Mouse (Mus musculus) hindbrain, embryonic 16.5 days (tissue): ENCODE measurements around the gene Samd8. TPM values are rescaled to one million over a fixed set of nuclear protein-coding genes. Genes with fewer than 3 reads are reported as not detected.

Source experiments
- ATAC-seq: fragments of 200-750 bp; cut with Nextera tagmentation; 2 replicates; pipeline ENCODE4 v1.8.0; 2017; ENCODE audit warnings: moderate TSS enrichment, moderate library complexity
- H3K27ac ChIP-seq: fragments of 300-500 bp; sonication (generic); 2 replicates; pipeline ENCODE4 v1.5.1; 2014; ENCODE audit warnings: low read depth, mild to moderate bottlenecking, control low read depth, low read length, moderate library complexity
- H3K27me3 ChIP-seq: fragments of 300-500 bp; sonication (generic); replicated peaks from 2 replicates; pipeline ENCODE4 v1.6.1; 2014; ENCODE audit warnings: low read length; ENCODE audit not compliant: control insufficient read depth, insufficient read depth
- H3K36me3 ChIP-seq: fragments of 300-500 bp; sonication (generic); 2 replicates; pipeline ENCODE4 v1.6.1; 2014; ENCODE audit warnings: mild to moderate bottlenecking, low read length, moderate library complexity, mixed read lengths; ENCODE audit not compliant: control insufficient read depth, insufficient read depth
- H3K4me1 ChIP-seq: fragments of 300-500 bp; sonication (generic); 2 replicates; pipeline ENCODE4 v1.6.1; 2014; ENCODE audit warnings: low read depth, low read length; ENCODE audit not compliant: control insufficient read depth, insufficient read depth
- H3K4me2 ChIP-seq: fragments of 300-500 bp; sonication (generic); 2 replicates; pipeline ENCODE4 v1.6.1; 2014; ENCODE audit warnings: mild to moderate bottlenecking, low read length, control low read depth, moderate library complexity
- H3K4me3 ChIP-seq: fragments of 300-500 bp; sonication (generic); 2 replicates; pipeline ENCODE4 v1.5.1; 2014; ENCODE audit warnings: mild to moderate bottlenecking, low read length, control low read depth, moderate library complexity
- H3K9ac ChIP-seq: fragments of 300-500 bp; sonication (generic); 2 replicates; pipeline ENCODE4 v1.6.1; 2014; ENCODE audit warnings: low read depth, mild to moderate bottlenecking, control low read depth, low read length, moderate library complexity
- H3K9me3 ChIP-seq: fragments of 300-500 bp; sonication (generic); 2 replicates; pipeline ENCODE4 v1.6.1; 2014; ENCODE audit warnings: mild to moderate bottlenecking, low read length, moderate library complexity; ENCODE audit not compliant: control insufficient read depth
- WGBS: fragments of 180-500 bp; shearing (Covaris S2); extraction: QIAGEN DNeasy Blood & Tissue Kit; methylation state at CpG from one replicate; pipeline ENCODE4 v1.1.7; 2014; 5-methylcytosine and 5-hydroxymethylcytosine counted together
- polyA plus RNA-seq: library from polyadenylated mRNA; unstranded; fragments of >200 nt; fragmentation: Nextera tagmentation; extraction: Ambion mirVana; gene quantifications from 2 replicates; pipeline ENCODE4 v1.2.1, GENCODE M21; 2015

The Samd8 gene
- polyA plus RNA-seq, 1 experiment from 2014 or later = 20.4 TPM

GRCm38 (mm10) chr14:21719646-21720383, 30.5 kb upstream of the Samd8 start:
- Histone ChIP-seq H3K9me3 (no peaks in the 10 kb centered on the region), H3K4me2 (no peak overlapping the region), H3K9ac (no peak overlapping the region), H3K36me3 (no peaks in the 10 kb centered on the region), H3K4me3 (no peak overlapping the region), H3K4me1 (no peaks in the 10 kb centered on the region), H3K27me3 (no peaks in the 10 kb centered on the region), H3K27ac (no peak overlapping the region)
- WGBS = 46% methylated on average over 17 of the region's 17 CpGs
- no peak for ATAC-seq

- H3K4me2 ChIP-seq = no peak overlapping the region
- ATAC-seq = no peak
- no peak overlapping the region for H3K27ac ChIP-seq
- no peaks in the 10 kb centered on the region for H3K36me3 ChIP-seq
- H3K4me3 ChIP-seq = no peak overlapping the region
- no peak overlapping the region for H3K9ac ChIP-seq
- WGBS = 78% methylated on average over 4 of the region's 4 CpGs
- no peaks in the 10 kb centered on the region for H3K9me3 ChIP-seq
- no peaks in the 10 kb centered on the region for H3K4me1 ChIP-seq
- H3K27me3 ChIP-seq = no peaks in the 10 kb centered on the region
Observed at GRCm38 (mm10) chr14:21720430-21721205, 29.7 kb upstream of the Samd8 start.

DNA sequence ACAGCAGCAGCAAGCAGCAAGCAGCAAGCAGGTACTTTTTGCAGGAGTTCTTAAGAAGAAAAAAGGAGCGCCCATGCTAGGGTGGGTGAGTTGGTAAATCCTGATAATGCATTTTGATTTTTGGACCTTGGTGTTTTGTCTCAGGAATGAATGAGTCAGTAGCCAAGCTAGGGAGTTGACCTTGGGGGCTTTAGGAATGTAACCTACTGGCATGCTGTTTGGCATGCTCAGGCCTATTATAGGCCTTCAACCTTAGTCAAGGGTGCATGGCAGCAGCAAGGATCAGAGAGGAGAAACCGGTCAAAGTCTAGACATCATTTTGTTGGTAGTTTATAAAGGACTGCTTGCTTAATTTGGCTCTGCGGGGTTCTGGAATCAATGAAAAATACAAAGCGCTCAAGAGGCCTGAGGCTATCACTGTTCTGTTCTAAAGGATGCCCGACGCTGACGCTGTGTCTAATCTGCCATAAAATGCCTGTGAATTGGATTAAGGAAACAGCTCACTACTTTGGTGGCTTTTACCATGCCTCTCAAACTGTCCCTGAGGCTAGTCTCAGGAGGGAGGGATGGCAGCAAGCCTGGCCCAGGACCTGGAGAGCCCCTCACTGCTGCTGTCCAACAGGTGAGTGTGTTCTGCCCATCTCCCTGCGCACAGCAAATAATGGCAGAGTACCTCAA, 28.2 kb upstream of the Samd8 start:
- H3K9me3 ChIP-seq = no peaks in the 10 kb centered on the region
- no peaks in the 10 kb centered on the region for H3K4me1 ChIP-seq
- 54% methylated on average over 8 of the region's 8 CpGs for WGBS
- no peak overlapping the region for H3K4me2 ChIP-seq
- H3K36me3 ChIP-seq = no peaks in the 10 kb centered on the region
- no peak overlapping the region for H3K27ac ChIP-seq
- H3K27me3 ChIP-seq = no peaks in the 10 kb centered on the region
- no peak overlapping the region for H3K9ac ChIP-seq
- ATAC-seq = no peak
- no peak overlapping the region for H3K4me3 ChIP-seq

GRCm38 (mm10) chr14:21729031-21729732, 21.1 kb upstream of the Samd8 start:
- Histone ChIP-seq H3K27me3 (no peaks in the 10 kb centered on the region), H3K9me3 (no peaks in the 10 kb centered on the region), H3K9ac (no peak overlapping the region), H3K27ac (no peak overlapping the region), H3K4me3 (no peak overlapping the region), H3K36me3 (no peaks in the 10 kb centered on the region), H3K4me2 (no peak overlapping the region), H3K4me1 (no peaks in the 10 kb centered on the region)
- WGBS = 82% methylated on average over 6 of the region's 6 CpGs
- no peak for ATAC-seq

DNA sequence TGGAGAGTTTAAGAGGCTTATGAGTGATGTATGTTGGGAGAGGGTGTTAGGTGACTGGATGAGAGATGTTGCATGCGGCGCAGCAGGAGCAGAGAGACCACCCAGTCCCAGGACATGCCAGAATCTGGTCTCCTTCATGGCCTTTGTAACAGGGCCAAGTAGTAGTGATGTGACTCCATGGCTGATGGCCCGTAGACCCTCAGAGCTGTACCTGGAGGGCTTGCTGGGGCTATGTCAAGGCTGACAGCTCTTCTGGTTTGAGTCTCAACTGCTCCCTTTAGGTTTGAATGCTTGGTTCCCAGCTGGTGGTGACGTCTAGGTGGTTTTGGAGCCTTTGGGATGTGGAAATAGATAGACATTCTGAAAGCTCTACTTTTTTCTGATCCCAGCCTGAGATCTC, 20.4 kb upstream of the Samd8 start:
- Histone ChIP-seq H3K4me1 (no peaks in the 10 kb centered on the region), H3K36me3 (no peaks in the 10 kb centered on the region), H3K9me3 (no peaks in the 10 kb centered on the region), H3K4me2 (no peak overlapping the region), H3K9ac (no peak overlapping the region), H3K27me3 (no peaks in the 10 kb centered on the region), H3K4me3 (no peak overlapping the region), H3K27ac (no peak overlapping the region)
- no peak for ATAC-seq
- 88% methylated on average over 4 of the region's 4 CpGs for WGBS

- H3K9me3 ChIP-seq = no peaks in the 10 kb centered on the region
- H3K4me1 ChIP-seq = no peaks in the 10 kb centered on the region
- no peaks in the 10 kb centered on the region for H3K36me3 ChIP-seq
- no peak overlapping the region for H3K9ac ChIP-seq
- no peaks in the 10 kb centered on the region for H3K27me3 ChIP-seq
- H3K4me2 ChIP-seq = no peak overlapping the region
- H3K4me3 ChIP-seq = no peak overlapping the region
- WGBS = 94% methylated on average over 15 of the region's 15 CpGs
- H3K27ac ChIP-seq = no peak overlapping the region
- no peak for ATAC-seq
Observed at GRCm38 (mm10) chr14:21733131-21733905, 17.0 kb upstream of the Samd8 start.

- Histone ChIP-seq H3K4me3 (no peak overlapping the region), H3K27ac (no peak overlapping the region), H3K36me3 (no peaks in the 10 kb centered on the region), H3K9me3 (no peaks in the 10 kb centered on the region), H3K4me2 (no peak overlapping the region), H3K4me1 (no peaks in the 10 kb centered on the region), H3K27me3 (no peaks in the 10 kb centered on the region; the same call in 1 of the 2 replicates), H3K9ac (no peak overlapping the region)
- 94% methylated on average over 7 of the region's 7 CpGs for WGBS
- ATAC-seq = no peak
Observed at GRCm38 (mm10) chr14:21740345-21740744, 10.0 kb upstream of the Samd8 start.

- no peaks in the 10 kb centered on the region for H3K36me3 ChIP-seq
- H3K4me3 ChIP-seq = no peak overlapping the region
- 89% methylated on average over 3 of the region's 3 CpGs for WGBS
- no peaks in the 10 kb centered on the region; the same call in 1 of the 2 replicates for H3K27me3 ChIP-seq
- H3K4me2 ChIP-seq = no peak overlapping the region
- no peak overlapping the region for H3K9ac ChIP-seq
- ATAC-seq = no peak
- H3K9me3 ChIP-seq = no peaks in the 10 kb centered on the region
- H3K4me1 ChIP-seq = no peaks in the 10 kb centered on the region
- H3K27ac ChIP-seq = no peak overlapping the region
Observed at GRCm38 (mm10) chr14:21741314-21741713, 9.0 kb upstream of the Samd8 start.
